Mouse (Mus musculus): Measurements from ENCODE around the gene Ceacam13.
"Not testable (repeated sequence)": the region's sequence is repeated elsewhere in the genome, so short reads cannot be mapped to it uniquely, and the experiment has no call there.

Gene Ceacam13

DNA sequence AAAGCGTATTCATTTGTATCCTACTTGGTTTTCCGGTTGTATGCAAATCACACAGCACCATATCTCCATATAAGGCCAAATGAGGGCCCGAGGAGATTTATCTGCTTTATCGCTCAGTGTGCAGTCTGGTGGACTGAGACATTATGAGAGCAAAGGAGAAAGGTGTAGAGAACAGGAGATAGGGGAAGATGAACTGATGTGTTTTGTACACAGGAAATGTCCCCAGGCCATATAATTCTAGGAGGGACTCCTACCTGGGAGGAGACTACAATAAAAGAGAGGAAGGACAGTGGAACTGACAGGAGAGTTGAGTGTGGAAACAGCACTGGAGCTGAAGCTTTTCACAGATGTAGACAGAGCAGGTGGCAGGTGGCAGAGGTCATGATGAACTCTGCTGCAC, at the start of gene Ceacam13:
Ceacam13 (plus strand) TSS at position 301 of the 400 bp plus-strand sequence.
- no peak for DNase-seq (ENCODE audit: low spot score)

- no peak for DNase-seq (ENCODE audit: low spot score)
These were observed 37.9 kb upstream of the Ceacam13 start, which contains the start of gene Ceacam11 for GRCm38 (mm10) chr7:17971824-17972223. Gene Ceacam11, plus strand, starts transcription at chr7:17972124.

GRCm38 (mm10) chr7:18001131-18001530, 8.6 kb upstream of the Ceacam13 start:
- DNase-seq (ENCODE audit: low spot score): not testable (repeated sequence)

GRCm38 (mm10) chr7:18065629-18066028, 55.9 kb downstream of the Ceacam13 start, which contains the start of gene Ceacam12:
Gene Ceacam12, plus strand, starts transcription at chr7:18065929.
- DNase-seq (ENCODE audit: low spot score): no peak
